Mouse (Mus musculus): ENCODE measurements around the gene Acot6.

DNA sequence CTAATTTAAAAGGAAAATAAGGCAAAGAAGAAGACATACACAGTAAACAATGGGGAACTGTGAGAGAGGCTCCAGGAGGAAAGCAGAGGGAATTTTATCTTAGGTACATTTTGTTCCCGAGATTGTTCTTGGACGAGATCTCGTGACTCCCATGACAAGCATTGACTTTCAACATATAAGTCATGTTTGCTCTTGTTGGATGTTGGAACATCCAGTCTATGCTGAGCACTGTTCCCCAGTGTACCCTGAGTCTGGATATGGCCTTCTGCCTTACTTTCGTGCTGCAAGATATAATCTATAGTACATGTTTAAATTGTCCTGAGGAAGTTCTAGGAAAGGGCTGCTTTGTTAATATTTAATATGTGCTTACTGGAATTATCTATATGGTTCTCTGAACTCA, 15.9 kb upstream of the Acot6 start:
- TF ChIP-seq CHD2 (IDR thresholded peaks at IDR 0.05; ENCODE audit: low read depth, low read length): no peak
- no peak for TF ChIP-seq ZNF384 (IDR thresholded peaks at IDR 0.05; ENCODE audit: low read depth, low read length)
- TF ChIP-seq MAFK (IDR thresholded peaks at IDR 0.05; ENCODE audit: insufficient read depth, low read depth, low read length): no peak

Measured in ES-E14 (cell line).